Mouse (Mus musculus): ENCODE data around the gene Nfia.

Nfia gene

GRCm38 (mm10) chr4:97910777-97911580 lies 138.4 kb downstream of the Nfia start:
- no peak for DNase-seq (ENCODE audit: low spot score in 2 of 2)

GRCm38 (mm10) chr4:97911755-97912154 lies 139.2 kb downstream of the Nfia start:
- no peak for DNase-seq (ENCODE audit: low spot score in 2 of 2)

GRCm38 (mm10) chr4:97912155-97912554 lies 139.6 kb downstream of the Nfia start:
- no peak for DNase-seq (ENCODE audit: low spot score in 2 of 2)

GRCm38 (mm10) chr4:97912560-97912959 lies 140.0 kb downstream of the Nfia start:
- DNase-seq (ENCODE audit: low spot score in 2 of 2) = no peak

- no peak for DNase-seq (ENCODE audit: low spot score in 2 of 2)
Measured at GRCm38 (mm10) chr4:97914348-97914747, 141.8 kb downstream of the Nfia start.

- DNase-seq (ENCODE audit: low spot score in 2 of 2) = no peak
Measured at GRCm38 (mm10) chr4:97914761-97915160, 142.2 kb downstream of the Nfia start.

- DNase-seq (ENCODE audit: low spot score in 2 of 2) = no peak
Measured at GRCm38 (mm10) chr4:97917568-97917967, 145.0 kb downstream of the Nfia start.

GRCm38 (mm10) chr4:97918675-97919074 lies 146.1 kb downstream of the Nfia start:
- DNase-seq (ENCODE audit: low spot score in 2 of 2) = no peak

- DNase-seq (ENCODE audit: low spot score in 2 of 2) = no peak
Measured at GRCm38 (mm10) chr4:97919773-97920172, 147.2 kb downstream of the Nfia start.

- DNase-seq (ENCODE audit: low spot score in 2 of 2) = peak in 1 of 2 experiments; percentile 24
Measured at GRCm38 (mm10) chr4:97920287-97921079, 147.9 kb downstream of the Nfia start.

- no peak for DNase-seq (ENCODE audit: low spot score in 2 of 2)
Measured at GRCm38 (mm10) chr4:97921682-97922081, 149.1 kb downstream of the Nfia start.

GRCm38 (mm10) chr4:97923248-97923647 lies 150.7 kb downstream of the Nfia start:
- DNase-seq (ENCODE audit: low spot score in 2 of 2) = no peak

GRCm38 (mm10) chr4:97923876-97924316 lies 151.4 kb downstream of the Nfia start:
- peak in 1 of 2 experiments; percentile 18 for DNase-seq (ENCODE audit: low spot score in 2 of 2)

GRCm38 (mm10) chr4:97924414-97924813 lies 151.9 kb downstream of the Nfia start:
- DNase-seq (ENCODE audit: low spot score in 2 of 2) = no peak

- no peak for DNase-seq (ENCODE audit: low spot score in 2 of 2)
Measured at GRCm38 (mm10) chr4:97924855-97925254, 152.3 kb downstream of the Nfia start.

- DNase-seq (ENCODE audit: low spot score in 2 of 2) = no peak
Measured at GRCm38 (mm10) chr4:97925644-97926043, 153.1 kb downstream of the Nfia start.

- no peak for DNase-seq (ENCODE audit: low spot score in 2 of 2)
Measured at GRCm38 (mm10) chr4:97926607-97927308, 154.2 kb downstream of the Nfia start.

- DNase-seq (ENCODE audit: low spot score in 2 of 2) = no peak
Measured at GRCm38 (mm10) chr4:97927309-97927656, 154.7 kb downstream of the Nfia start.

GRCm38 (mm10) chr4:97936371-97936770 lies 163.8 kb downstream of the Nfia start:
- no peak for DNase-seq (ENCODE audit: low spot score in 2 of 2)

GRCm38 (mm10) chr4:97936912-97937311 lies 164.4 kb downstream of the Nfia start:
- DNase-seq (ENCODE audit: low spot score in 2 of 2) = no peak

- no peak for DNase-seq (ENCODE audit: low spot score in 2 of 2)
Measured at GRCm38 (mm10) chr4:97939492-97939891, 167.0 kb downstream of the Nfia start.

GRCm38 (mm10) chr4:97939920-97940520 lies 167.5 kb downstream of the Nfia start:
- DNase-seq (ENCODE audit: low spot score in 2 of 2) = no peak

All from spleen, postnatal 4 days (tissue).